Mouse (Mus musculus) kidney, adult 2 months (tissue): Measurements from ENCODE around the gene Pvalb.

Source experiments
- CTCF ChIP-seq: fragments of 200-500 bp; conservative IDR thresholded peaks from 2 replicates; pipeline ENCODE4 v1.5.1; 2011; ENCODE audit warnings: low read depth, mild to moderate bottlenecking, control low read depth, low read length, moderate library complexity, mixed read lengths; ENCODE audit not compliant: insufficient read depth, insufficient read length
- POLR2A ChIP-seq: fragments of 200-500 bp; IDR thresholded peaks from one replicate; pipeline ENCODE4 v1.6.1; 2011; ENCODE audit warnings: low read depth, low read length, control low read depth

DNA sequence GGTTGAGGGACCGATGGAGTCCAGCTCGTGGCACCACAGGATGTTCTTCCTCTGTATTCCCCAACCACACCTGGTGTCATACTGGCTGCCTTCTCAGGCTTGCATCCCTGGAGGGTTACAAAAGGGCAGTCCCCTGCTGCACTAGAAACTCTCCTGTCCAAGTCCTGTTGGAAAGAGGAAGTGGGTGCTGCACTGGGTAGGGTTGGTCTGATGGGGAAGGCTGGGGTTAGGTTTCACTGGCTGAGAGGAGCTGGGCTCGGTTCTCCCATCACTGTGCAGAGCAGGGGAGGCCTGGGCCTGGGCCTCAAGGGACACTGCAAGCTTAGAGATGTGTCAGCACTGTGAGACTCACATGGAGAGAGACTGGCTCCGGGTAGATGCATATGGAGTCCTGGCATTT lies 4.0 kb upstream of the Pvalb start:
- TF ChIP-seq POLR2A (no peak), CTCF (no peak)
